Mouse (Mus musculus) cortical plate, adult 2 months (tissue): ENCODE data around the gene Gpr1.

Experiments used
- CTCF ChIP-seq: fragments of 200-500 bp; IDR thresholded peaks from 2 replicates; pipeline ENCODE4 v1.5.1; 2011; ENCODE audit warnings: mild to moderate bottlenecking, control low read depth, low read length; ENCODE audit not compliant: insufficient read depth; ENCODE audit errors: extremely low read depth
- POLR2A ChIP-seq: fragments of 200-500 bp; IDR thresholded peaks from 2 replicates; pipeline ENCODE4 v1.6.1; 2011; ENCODE audit warnings: mild to moderate bottlenecking, low read length, control low read depth; ENCODE audit not compliant: insufficient read depth; ENCODE audit errors: extremely low read depth

GRCm38 (mm10) chr1:63259271-63259830, 45.0 kb upstream of the Gpr1 start:
- TF ChIP-seq CTCF (no peak), POLR2A (no peak)
